Mouse (Mus musculus) kidney, adult 11 months (tissue): ENCODE measurements around the gene Lmod3.
"Not testable (repeated sequence)": the region's sequence is repeated elsewhere in the genome, so short reads cannot be mapped to it uniquely, and the experiment has no call there.

Experiments
- DNase-seq: peaks from one replicate; pipeline ENCODE4 v3.0.0; 2022

The Lmod3 gene

GRCm38 (mm10) chr6:97275760-97276159, 23.2 kb upstream of the Lmod3 start:
- DNase-seq, result no peak

GRCm38 (mm10) chr6:97273777-97274176, 21.2 kb upstream of the Lmod3 start:
- no peak for DNase-seq

GRCm38 (mm10) chr6:97273058-97273710, 20.6 kb upstream of the Lmod3 start:
- DNase-seq, result no peak

- no peak for DNase-seq
Observed at GRCm38 (mm10) chr6:97272349-97272748, 19.8 kb upstream of the Lmod3 start.

GRCm38 (mm10) chr6:97269596-97269995, 17.0 kb upstream of the Lmod3 start:
- no peak for DNase-seq

GRCm38 (mm10) chr6:97267132-97267531, 14.6 kb upstream of the Lmod3 start:
- no peak for DNase-seq

- DNase-seq, result no peak
Observed at GRCm38 (mm10) chr6:97266661-97267060, 14.1 kb upstream of the Lmod3 start.

GRCm38 (mm10) chr6:97265705-97266104, 13.1 kb upstream of the Lmod3 start:
- DNase-seq, result no peak

GRCm38 (mm10) chr6:97265240-97265639, 12.7 kb upstream of the Lmod3 start:
- no peak for DNase-seq

GRCm38 (mm10) chr6:97263750-97264149, 11.2 kb upstream of the Lmod3 start:
- not testable (repeated sequence) for DNase-seq

GRCm38 (mm10) chr6:97262229-97262628, 9.7 kb upstream of the Lmod3 start:
- no peak for DNase-seq

- DNase-seq, result not testable (repeated sequence)
Observed at GRCm38 (mm10) chr6:97259926-97260325, 7.4 kb upstream of the Lmod3 start.

GRCm38 (mm10) chr6:97258489-97258888, 5.9 kb upstream of the Lmod3 start:
- DNase-seq, result no peak

- no peak for DNase-seq
Observed at GRCm38 (mm10) chr6:97252086-97252485, 473 bp downstream of the Lmod3 start.

GRCm38 (mm10) chr6:97250966-97251365, 1.6 kb downstream of the Lmod3 start:
- DNase-seq, result peak; percentile 27

- DNase-seq, result no peak
Observed at GRCm38 (mm10) chr6:97245200-97245599, 7.4 kb downstream of the Lmod3 start.

- no peak for DNase-seq
Observed at GRCm38 (mm10) chr6:97242522-97242921, 10.0 kb downstream of the Lmod3 start.

- DNase-seq, result no peak
Observed at GRCm38 (mm10) chr6:97240092-97240491, 12.5 kb downstream of the Lmod3 start.

- DNase-seq, result no peak
Observed at GRCm38 (mm10) chr6:97239360-97239759, 13.2 kb downstream of the Lmod3 start.

GRCm38 (mm10) chr6:97236088-97236487, 16.5 kb downstream of the Lmod3 start:
- no peak for DNase-seq

- DNase-seq, result no peak
Observed at GRCm38 (mm10) chr6:97234911-97235668, 17.5 kb downstream of the Lmod3 start.

GRCm38 (mm10) chr6:97227067-97227847, 25.3 kb downstream of the Lmod3 start:
- no peak for DNase-seq

GRCm38 (mm10) chr6:97226083-97226491, 26.5 kb downstream of the Lmod3 start:
- DNase-seq, result peak; percentile 34

- DNase-seq, result no peak
Observed at GRCm38 (mm10) chr6:97224505-97224904, 28.1 kb downstream of the Lmod3 start.
